Mouse (Mus musculus) hindbrain, embryonic 16.5 days (tissue): ENCODE measurements around the gene Vim. TPM values are rescaled to one million over a fixed set of nuclear protein-coding genes. Genes with fewer than 3 reads are reported as not detected.
A peak's percentile ranks its signal among the peaks of the same experiment; 100 is the strongest.
"Not testable (repeated sequence)": the region's sequence is repeated elsewhere in the genome, so short reads cannot be mapped to it uniquely, and the experiment has no call there.

Source experiments
- ATAC-seq: fragments of 200-750 bp; cut with Nextera tagmentation; 2 replicates; pipeline ENCODE4 v1.8.0; 2017; ENCODE audit warnings: moderate TSS enrichment, moderate library complexity
- H3K27ac ChIP-seq: fragments of 300-500 bp; sonication (generic); 2 replicates; pipeline ENCODE4 v1.5.1; 2014; ENCODE audit warnings: low read depth, mild to moderate bottlenecking, control low read depth, low read length, moderate library complexity
- H3K27me3 ChIP-seq: fragments of 300-500 bp; sonication (generic); replicated peaks from 2 replicates; pipeline ENCODE4 v1.6.1; 2014; ENCODE audit warnings: low read length; ENCODE audit not compliant: control insufficient read depth, insufficient read depth
- H3K36me3 ChIP-seq: fragments of 300-500 bp; sonication (generic); 2 replicates; pipeline ENCODE4 v1.6.1; 2014; ENCODE audit warnings: mild to moderate bottlenecking, low read length, moderate library complexity, mixed read lengths; ENCODE audit not compliant: control insufficient read depth, insufficient read depth
- H3K4me1 ChIP-seq: fragments of 300-500 bp; sonication (generic); 2 replicates; pipeline ENCODE4 v1.6.1; 2014; ENCODE audit warnings: low read depth, low read length; ENCODE audit not compliant: control insufficient read depth, insufficient read depth
- H3K4me2 ChIP-seq: fragments of 300-500 bp; sonication (generic); 2 replicates; pipeline ENCODE4 v1.6.1; 2014; ENCODE audit warnings: mild to moderate bottlenecking, low read length, control low read depth, moderate library complexity
- H3K4me3 ChIP-seq: fragments of 300-500 bp; sonication (generic); 2 replicates; pipeline ENCODE4 v1.5.1; 2014; ENCODE audit warnings: mild to moderate bottlenecking, low read length, control low read depth, moderate library complexity
- H3K9ac ChIP-seq: fragments of 300-500 bp; sonication (generic); 2 replicates; pipeline ENCODE4 v1.6.1; 2014; ENCODE audit warnings: low read depth, mild to moderate bottlenecking, control low read depth, low read length, moderate library complexity
- H3K9me3 ChIP-seq: fragments of 300-500 bp; sonication (generic); 2 replicates; pipeline ENCODE4 v1.6.1; 2014; ENCODE audit warnings: mild to moderate bottlenecking, low read length, moderate library complexity; ENCODE audit not compliant: control insufficient read depth
- WGBS: fragments of 180-500 bp; shearing (Covaris S2); extraction: QIAGEN DNeasy Blood & Tissue Kit; methylation state at CpG from one replicate; pipeline ENCODE4 v1.1.7; 2014; 5-methylcytosine and 5-hydroxymethylcytosine counted together
- polyA plus RNA-seq: library from polyadenylated mRNA; unstranded; fragments of >200 nt; fragmentation: Nextera tagmentation; extraction: Ambion mirVana; gene quantifications from 2 replicates; pipeline ENCODE4 v1.2.1, GENCODE M21; 2015

Vim gene
- polyA plus RNA-seq, 1 experiment from 2014 or later = 374 TPM

- no peaks in the 10 kb centered on the region for H3K9me3 ChIP-seq
- H3K9ac ChIP-seq = peak overlapping the region; percentile 84
- H3K36me3 ChIP-seq = peaks cover 4% of the 10 kb centered on the region
- no peak for ATAC-seq
- peak overlapping the region; percentile 83 for H3K27ac ChIP-seq
- peaks cover 26% of the 10 kb centered on the region for H3K4me1 ChIP-seq
- H3K4me3 ChIP-seq = peak overlapping the region; percentile 85
- peak overlapping the region; percentile 91 for H3K4me2 ChIP-seq
- H3K27me3 ChIP-seq = no peaks in the 10 kb centered on the region
- WGBS = under 1% methylated on average over 13 of the region's 13 CpGs
These were observed 1.6 kb downstream of the Vim start for GRCm38 (mm10) chr2:13575287-13575801.

- H3K4me2 ChIP-seq = peak overlapping the region; percentile 91
- peaks cover 26% of the 10 kb centered on the region for H3K4me1 ChIP-seq
- H3K27ac ChIP-seq = peak overlapping the region; percentile 83
- no peaks in the 10 kb centered on the region for H3K27me3 ChIP-seq
- peaks cover 6% of the 10 kb centered on the region for H3K36me3 ChIP-seq
- 0 out of 2 replicates have a peak, but pooled peaks have one; percentile 2 for ATAC-seq
- no peak overlapping the region for H3K9ac ChIP-seq
- H3K9me3 ChIP-seq = no peaks in the 10 kb centered on the region
- 5% methylated on average over 6 of the region's 6 CpGs for WGBS
- H3K4me3 ChIP-seq = peak overlapping the region; percentile 85
These were observed 2.2 kb downstream of the Vim start for GRCm38 (mm10) chr2:13575926-13576325.

GRCm38 (mm10) chr2:13577399-13577798, 3.7 kb downstream of the Vim start:
- no peaks in the 10 kb centered on the region for H3K9me3 ChIP-seq
- peaks cover 10% of the 10 kb centered on the region for H3K36me3 ChIP-seq
- WGBS = 97% methylated on average over 1 of the region's 1 CpGs
- H3K27ac ChIP-seq = no peak overlapping the region
- H3K27me3 ChIP-seq = no peaks in the 10 kb centered on the region
- no peak for ATAC-seq
- H3K4me3 ChIP-seq = no peak overlapping the region
- peak overlapping the region; percentile 30; the same call in 1 of the 2 replicates for H3K4me2 ChIP-seq
- no peak overlapping the region for H3K9ac ChIP-seq
- peaks cover 21% of the 10 kb centered on the region for H3K4me1 ChIP-seq

- no peak for ATAC-seq
- H3K27ac ChIP-seq = no peak overlapping the region
These were observed 4.9 kb downstream of the Vim start for GRCm38 (mm10) chr2:13578473-13579152.

GRCm38 (mm10) chr2:13579315-13579714, 5.6 kb downstream of the Vim start:
- H3K4me2 ChIP-seq = no peak overlapping the region
- H3K27ac ChIP-seq = no peak overlapping the region
- no peaks in the 10 kb centered on the region for H3K9me3 ChIP-seq
- no peaks in the 10 kb centered on the region for H3K27me3 ChIP-seq
- H3K4me1 ChIP-seq = peaks cover 20% of the 10 kb centered on the region
- no peak for ATAC-seq
- H3K9ac ChIP-seq = no peak overlapping the region
- WGBS = 90% methylated on average over 8 of the region's 8 CpGs
- peaks cover 10% of the 10 kb centered on the region for H3K36me3 ChIP-seq
- no peak overlapping the region for H3K4me3 ChIP-seq

More at GRCm38 (mm10) chr2:13578473-13579152, 4.9 kb downstream of the Vim start:
- peaks cover 20% of the 10 kb centered on the region for H3K4me1 ChIP-seq
- 51% methylated on average over 14 of the region's 14 CpGs for WGBS
- H3K4me2 ChIP-seq = peak overlapping the region; percentile 21; the same call in 1 of the 2 replicates
- H3K9me3 ChIP-seq = no peaks in the 10 kb centered on the region
- peaks cover 10% of the 10 kb centered on the region for H3K36me3 ChIP-seq
- H3K9ac ChIP-seq = no peak overlapping the region
- no peaks in the 10 kb centered on the region for H3K27me3 ChIP-seq
- H3K4me3 ChIP-seq = no peak overlapping the region

- H3K36me3 ChIP-seq = peaks cover 10% of the 10 kb centered on the region
- WGBS = 64% methylated on average over 11 of the region's 11 CpGs
- ATAC-seq = no peak
These were observed 6.3 kb downstream of the Vim start for GRCm38 (mm10) chr2:13579991-13580390.

GRCm38 (mm10) chr2:13582184-13582583, 8.5 kb downstream of the Vim start:
- Histone ChIP-seq H3K27me3 (no peaks in the 10 kb centered on the region), H3K36me3 (peaks cover 10% of the 10 kb centered on the region), H3K27ac (no peak overlapping the region), H3K9ac (no peak overlapping the region), H3K4me1 (0 out of 2 replicates have a peak, but pooled peaks cover 2% of the 10 kb centered on the region), H3K4me3 (no peak overlapping the region), H3K4me2 (no peak overlapping the region), H3K9me3 (no peaks in the 10 kb centered on the region)
- WGBS = 84% methylated on average over 3 of the region's 3 CpGs
- ATAC-seq = no peak

More at GRCm38 (mm10) chr2:13579991-13580390, 6.3 kb downstream of the Vim start:
- H3K9me3 ChIP-seq = no peaks in the 10 kb centered on the region
- no peak overlapping the region for H3K4me2 ChIP-seq
- H3K4me1 ChIP-seq = peaks cover 16% of the 10 kb centered on the region
- H3K9ac ChIP-seq = no peak overlapping the region
- no peak overlapping the region for H3K27ac ChIP-seq
- no peaks in the 10 kb centered on the region for H3K27me3 ChIP-seq
- H3K4me3 ChIP-seq = no peak overlapping the region

- not testable (repeated sequence) for H3K27me3 ChIP-seq, H3K27ac ChIP-seq, H3K9me3 ChIP-seq, ATAC-seq, H3K4me1 ChIP-seq, H3K4me3 ChIP-seq, H3K9ac ChIP-seq, H3K4me2 ChIP-seq, H3K36me3 ChIP-seq
These were observed 10.0 kb downstream of the Vim start for GRCm38 (mm10) chr2:13583746-13584145.

GRCm38 (mm10) chr2:13593328-13593727, 19.6 kb downstream of the Vim start:
- H3K9ac ChIP-seq = no peak overlapping the region
- no peak overlapping the region for H3K4me2 ChIP-seq
- H3K4me3 ChIP-seq = no peak overlapping the region
- no peak for ATAC-seq
- H3K36me3 ChIP-seq = no peaks in the 10 kb centered on the region
- 89% methylated on average over 4 of the region's 4 CpGs for WGBS
- H3K27me3 ChIP-seq = no peaks in the 10 kb centered on the region
- no peak overlapping the region for H3K27ac ChIP-seq
- no peaks in the 10 kb centered on the region for H3K9me3 ChIP-seq
- no peaks in the 10 kb centered on the region for H3K4me1 ChIP-seq
